Mouse (Mus musculus) lung, postnatal 0 days (tissue): ENCODE measurements at regions not wholly inside any gene's neighbourhood (a gene's known extent, or its start where the extent isn't known, plus 50 kb on each side); places are given as distances from the start of the nearest gene placed in this dataset.

Source experiments
- CTCF ChIP-seq: IDR thresholded peaks from 2 replicates; pipeline ENCODE4 v1.5.1; 2016; ENCODE audit warnings: antibody characterized with exemption, mild to moderate bottlenecking
- EP300 ChIP-seq: IDR thresholded peaks from 2 replicates; pipeline ENCODE4 v1.6.1; 2016; ENCODE audit warnings: antibody characterized with exemption, mild to moderate bottlenecking, control low read depth

DNA sequence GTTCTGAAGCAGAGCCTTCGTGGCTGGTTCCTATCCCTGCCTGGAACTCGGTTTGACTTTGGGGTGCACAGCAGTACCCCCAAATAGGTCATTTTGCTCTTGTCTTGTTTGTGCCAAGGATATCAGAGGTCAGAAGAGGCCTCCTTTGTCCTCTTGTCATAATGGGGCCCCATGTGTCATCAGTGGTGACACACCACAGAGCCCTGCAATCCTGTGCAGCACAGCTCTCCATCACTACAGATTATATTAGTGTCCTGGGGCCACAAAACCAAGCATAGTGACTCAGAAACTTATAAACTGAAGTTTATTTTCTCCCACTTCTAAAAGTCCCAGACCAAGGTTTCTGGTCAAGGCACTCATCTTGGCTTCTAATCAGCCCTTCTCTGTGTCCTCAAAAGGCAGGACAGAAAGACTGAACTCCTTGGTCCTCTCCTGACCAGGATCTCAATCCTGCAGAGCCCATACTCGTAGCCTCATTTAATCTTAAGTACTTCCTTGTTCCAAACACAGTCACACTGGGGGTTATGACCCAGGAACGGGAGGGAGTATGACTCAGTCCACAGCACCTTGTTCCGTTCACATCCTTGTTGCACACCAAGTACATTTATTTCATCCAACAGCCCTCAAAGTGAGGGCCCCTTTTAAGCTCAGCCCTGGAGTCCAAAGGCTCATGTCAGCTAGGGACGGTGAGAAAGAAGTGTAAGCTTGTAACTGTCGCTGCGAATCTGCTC is 63.2 kb upstream of the Sox13 start:
- no peak for TF ChIP-seq CTCF
- no peak for TF ChIP-seq EP300
